Mouse (Mus musculus): ENCODE results near the gene Arid3b.

The Arid3b gene

GRCm38 (mm10) chr9:57829812-57830557 is 6.6 kb downstream of the Arid3b start:
- no peak for ATAC-seq (ENCODE audit: low TSS enrichment)

DNA sequence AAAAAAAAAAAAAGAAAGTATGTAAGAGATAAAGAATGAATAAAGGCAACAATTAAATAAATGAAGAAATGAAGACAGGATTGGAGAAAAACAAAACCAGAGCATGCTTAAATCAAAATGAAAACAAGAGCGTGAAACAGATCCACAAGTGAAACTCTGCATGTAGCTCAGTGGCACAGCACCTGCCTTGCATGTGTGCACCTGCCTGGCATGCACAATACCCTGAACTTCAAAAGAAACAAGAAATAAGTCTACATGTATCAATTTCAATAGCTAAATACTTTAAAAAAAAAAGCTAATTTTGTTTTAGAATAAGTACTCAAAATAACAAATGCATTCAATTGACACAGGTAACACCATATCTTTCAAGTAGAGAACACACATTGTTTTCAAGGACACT is 13.2 kb downstream of the Arid3b start:
- no peak for ATAC-seq (ENCODE audit: low TSS enrichment)

DNA sequence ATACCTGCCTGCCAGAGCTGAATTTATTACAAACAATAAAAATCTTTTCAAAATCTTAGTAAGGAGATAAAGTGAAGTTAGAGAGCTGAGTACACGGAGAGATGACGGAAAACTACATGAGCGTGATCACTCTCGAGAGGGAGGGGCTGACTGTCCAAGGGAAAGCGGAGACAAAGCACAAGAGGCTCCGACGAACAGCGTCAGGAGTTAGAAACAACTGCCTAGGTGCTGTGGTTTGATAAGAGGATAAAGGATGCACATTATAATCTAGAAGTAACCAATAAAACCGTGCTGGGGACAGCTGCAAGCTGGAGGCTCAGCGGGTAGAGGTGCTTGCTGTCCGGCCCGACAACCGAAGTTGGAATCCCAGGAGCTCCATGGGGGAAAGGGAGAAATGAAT is 13.8 kb downstream of the Arid3b start:
- no peak for ATAC-seq (ENCODE audit: low TSS enrichment)

GRCm38 (mm10) chr9:57820186-57821080 is 16.2 kb downstream of the Arid3b start:
- no peak; the same call in 1 of the 2 replicates for ATAC-seq (ENCODE audit: low TSS enrichment)

DNA sequence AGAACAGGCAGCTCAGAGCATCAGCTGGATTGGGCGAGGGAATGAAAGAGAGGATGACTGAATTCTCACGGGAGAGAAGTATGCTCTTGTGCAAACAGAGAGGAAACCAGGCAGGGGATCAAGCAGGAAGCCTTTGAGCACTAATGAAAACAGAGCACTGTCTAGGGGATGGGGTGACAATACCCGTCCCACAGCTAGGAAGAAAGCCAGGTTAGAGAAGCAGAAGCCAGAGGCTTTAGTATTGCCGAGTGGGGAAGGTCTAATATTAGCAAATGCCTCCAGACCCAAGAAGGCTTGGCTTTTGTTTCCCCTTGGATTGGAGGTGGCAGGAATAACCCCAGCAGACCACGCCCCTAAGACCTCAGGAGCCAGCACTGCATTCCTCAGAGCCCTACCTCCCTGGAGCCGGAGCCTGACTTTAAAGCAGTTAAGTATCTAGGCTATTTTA is 19.3 kb downstream of the Arid3b start:
- no peak for ATAC-seq (ENCODE audit: low TSS enrichment)

DNA sequence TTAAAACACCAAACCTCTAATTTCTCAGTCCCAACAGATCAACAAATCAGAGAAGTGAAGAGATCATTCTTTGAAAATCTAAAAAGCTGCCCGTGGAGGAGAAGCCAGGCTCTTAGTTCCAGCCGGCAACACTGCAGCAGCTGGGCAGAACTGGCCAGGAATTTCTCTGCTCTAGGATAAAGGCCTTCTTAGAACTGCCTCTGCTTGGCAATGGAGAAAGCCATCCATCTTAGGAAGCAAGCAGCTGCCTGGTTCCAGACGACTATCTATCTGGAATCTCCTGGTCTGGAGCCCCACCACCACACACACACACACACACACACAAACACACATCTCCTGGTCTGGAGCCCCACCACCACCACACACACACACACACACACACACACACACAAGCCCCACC is 21.7 kb downstream of the Arid3b start:
- ATAC-seq (ENCODE audit: low TSS enrichment) = no peak

- 0 out of 2 replicates have a peak, but pooled peaks have one; percentile 58 for ATAC-seq (ENCODE audit: low TSS enrichment)
Measured at GRCm38 (mm10) chr9:57814014-57814413, 22.6 kb downstream of the Arid3b start.

GRCm38 (mm10) chr9:57811793-57812733 is 24.5 kb downstream of the Arid3b start:
- ATAC-seq (ENCODE audit: low TSS enrichment) = no peak

DNA sequence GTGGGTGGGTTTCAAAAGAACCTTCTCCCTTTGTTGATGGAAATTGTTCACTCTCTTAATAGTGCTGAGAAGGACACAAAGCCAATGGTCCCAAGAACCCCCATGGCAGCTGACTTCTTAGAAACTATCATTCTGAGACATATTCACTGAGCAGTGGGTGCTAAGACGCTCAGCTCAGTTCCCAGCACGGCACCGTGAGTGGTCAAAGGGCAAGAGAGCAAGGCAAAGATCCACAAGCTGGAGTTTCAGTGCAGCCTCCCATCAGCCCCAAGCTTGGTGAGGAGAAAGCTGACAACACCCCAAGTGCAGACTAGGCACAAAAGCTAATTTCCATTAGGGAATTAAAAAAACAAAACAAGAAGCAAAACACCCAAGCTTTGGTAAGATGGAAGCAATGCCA is 25.9 kb downstream of the Arid3b start:
- no peak for ATAC-seq (ENCODE audit: low TSS enrichment)

- ATAC-seq (ENCODE audit: low TSS enrichment) = no peak
Measured at GRCm38 (mm10) chr9:57808771-57809310, 27.8 kb downstream of the Arid3b start.

DNA sequence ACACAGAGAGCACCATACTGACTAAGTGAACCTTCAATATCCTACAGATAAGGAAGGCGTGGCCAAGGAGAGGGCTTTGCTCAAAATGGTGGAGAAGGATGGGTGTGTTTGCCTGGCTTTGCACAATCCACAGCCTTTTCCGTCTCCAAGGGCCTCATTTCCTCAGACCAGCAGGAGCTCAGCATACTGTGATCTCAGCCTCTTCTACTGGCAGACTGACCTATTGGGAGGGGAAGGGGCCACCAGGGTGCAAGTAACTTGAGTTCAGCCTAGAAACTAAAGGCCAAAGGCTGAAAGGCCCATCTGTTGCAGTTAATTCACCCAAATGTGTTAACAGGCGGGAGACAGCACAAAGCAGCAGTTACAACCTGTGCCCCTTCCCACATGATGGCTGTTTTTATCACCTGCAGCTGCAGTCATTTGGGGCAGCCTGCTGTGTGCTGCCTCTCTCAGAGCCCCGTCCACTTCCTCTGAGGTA is 29.4 kb downstream of the Arid3b start:
- no peak for ATAC-seq (ENCODE audit: low TSS enrichment)

DNA sequence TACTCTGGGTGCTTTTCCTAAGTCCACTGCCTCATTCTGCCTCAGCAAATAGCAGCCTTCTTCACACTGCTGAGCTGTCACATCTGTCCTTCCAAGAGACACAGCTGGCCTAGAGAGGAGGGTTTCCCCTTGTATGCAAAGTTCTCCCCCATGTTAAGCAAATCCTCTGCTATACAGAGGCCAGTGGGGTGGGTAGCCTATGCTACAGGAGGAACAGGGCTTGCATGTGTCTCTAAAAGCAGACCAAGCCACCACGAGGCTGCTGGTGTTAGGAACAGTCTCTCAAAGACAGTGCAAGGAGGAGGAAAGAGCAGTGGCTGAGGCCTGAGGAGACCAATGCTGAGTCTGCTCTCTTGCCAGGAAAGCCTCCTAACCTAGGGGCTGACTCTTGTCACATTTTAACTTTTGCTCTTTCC is 30.5 kb downstream of the Arid3b start:
- ATAC-seq (ENCODE audit: low TSS enrichment) = no peak

- ATAC-seq (ENCODE audit: low TSS enrichment) = no peak
Measured at GRCm38 (mm10) chr9:57805087-57805737, 31.4 kb downstream of the Arid3b start.

DNA sequence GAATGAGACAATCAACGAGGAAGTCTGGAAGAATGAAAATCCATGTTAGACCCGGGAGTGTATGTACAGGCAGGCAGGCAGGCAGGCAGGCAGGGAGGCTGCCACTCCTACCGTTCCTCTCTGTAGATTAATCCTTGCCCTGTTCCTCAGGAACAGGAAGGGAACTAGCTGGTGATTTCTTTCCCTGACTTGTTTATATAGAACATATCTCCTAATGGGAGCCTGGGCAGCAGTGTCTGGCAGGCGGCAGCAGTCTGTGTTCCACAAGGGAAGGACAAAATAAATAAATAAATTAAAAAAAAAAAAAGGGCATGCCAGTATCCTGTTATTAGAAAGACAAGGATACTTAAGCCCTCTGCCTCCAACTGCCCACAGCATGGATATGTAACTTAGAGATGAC is 32.8 kb downstream of the Arid3b start:
- no peak for ATAC-seq (ENCODE audit: low TSS enrichment)

DNA sequence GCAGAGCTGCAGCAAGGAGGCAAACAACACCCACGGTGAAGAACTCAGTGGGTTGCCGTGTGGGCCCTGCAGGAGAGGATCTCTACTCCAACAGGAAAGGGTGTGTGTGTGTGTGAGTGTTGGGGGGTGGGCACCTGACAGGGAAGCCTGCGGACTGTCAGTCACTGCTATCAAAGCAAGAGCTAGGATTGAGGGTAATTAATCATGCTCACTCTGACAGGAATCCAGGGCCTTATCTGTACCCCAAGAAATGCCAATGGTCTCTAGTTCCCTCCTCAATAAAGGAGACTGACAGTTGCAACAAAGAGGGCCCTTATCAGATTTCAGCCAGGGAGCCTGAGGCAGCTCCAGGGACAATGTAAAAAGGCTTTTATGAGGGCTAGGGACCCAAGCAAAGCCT is 33.5 kb downstream of the Arid3b start:
- ATAC-seq (ENCODE audit: low TSS enrichment) = peak; percentile 74

GRCm38 (mm10) chr9:57800325-57800975 is 36.1 kb downstream of the Arid3b start:
- no peak for ATAC-seq (ENCODE audit: low TSS enrichment)

DNA sequence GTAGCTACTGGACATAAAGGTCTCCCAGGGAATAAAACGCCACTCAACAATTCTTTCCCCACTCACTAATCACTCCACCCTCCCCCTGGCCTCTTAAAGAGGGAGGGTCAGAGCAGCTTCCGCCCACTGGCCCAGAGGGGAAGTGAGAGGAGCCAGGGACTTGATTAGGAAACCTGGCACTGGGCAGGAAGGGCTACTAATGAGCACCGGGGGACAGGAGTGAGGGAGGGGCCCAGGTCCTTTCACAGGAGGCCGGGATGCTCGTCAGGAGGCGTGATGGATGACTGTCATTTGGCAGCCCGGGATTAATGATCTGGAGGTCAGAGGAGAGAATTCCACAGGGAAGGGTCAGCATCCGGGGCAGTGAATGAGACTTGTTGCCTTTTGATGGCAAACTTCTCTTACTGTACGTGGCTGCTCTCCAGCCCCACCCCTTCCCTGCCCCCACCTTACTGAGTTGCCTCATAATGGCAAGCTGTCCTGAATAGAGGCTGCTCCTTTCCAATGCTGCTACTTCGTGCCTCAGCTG is 37.8 kb downstream of the Arid3b start:
- no peak for ATAC-seq (ENCODE audit: low TSS enrichment)

DNA sequence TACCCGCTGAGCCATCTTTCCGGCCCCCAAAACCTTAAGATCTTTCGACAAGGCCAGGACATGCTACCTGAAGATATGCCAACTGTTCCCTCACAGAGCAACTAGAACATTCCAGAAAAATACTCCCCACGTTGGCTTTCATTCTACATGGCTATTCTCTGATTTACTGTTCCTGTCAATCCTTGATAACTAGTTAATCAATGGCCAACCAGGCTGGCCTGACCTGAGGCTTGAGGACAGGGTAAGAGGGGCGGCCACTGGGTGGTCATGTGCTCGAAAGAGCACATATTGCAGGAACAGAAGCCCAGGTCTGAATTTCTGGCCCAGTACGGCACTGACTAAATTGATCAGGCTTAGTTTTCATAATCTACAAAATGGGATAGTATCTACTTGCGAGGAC is 39.1 kb downstream of the Arid3b start:
- no peak for ATAC-seq (ENCODE audit: low TSS enrichment)

GRCm38 (mm10) chr9:57789733-57790132 is 46.9 kb downstream of the Arid3b start:
- ATAC-seq (ENCODE audit: low TSS enrichment) = no peak

- no peak for ATAC-seq (ENCODE audit: low TSS enrichment)
Measured at GRCm38 (mm10) chr9:57782656-57783055, 53.9 kb downstream of the Arid3b start.
